Mouse (Mus musculus) spleen, adult 2 months (tissue): ENCODE data around the gene Snap25. TPM values are rescaled to one million over a fixed set of nuclear protein-coding genes. Genes with fewer than 3 reads are reported as not detected.

ENCODE experiments used
- DNase-seq, 2 experiments: peaks; one replicate each; pipeline versions ENCODE4 v3.0.0 to v3.0.0-alpha.2; 2012 to 2021; ENCODE audit warnings: low spot score in 2 of 2, low read depth in 1 of 2
- H3K27ac ChIP-seq: fragments of 200-500 bp; 2 replicates; pipeline ENCODE4 v1.5.1; 2012; ENCODE audit warnings: low read length, inconsistent platforms; ENCODE audit not compliant: insufficient read depth
- H3K27me3 ChIP-seq: fragments of 200-500 bp; 2 replicates; pipeline ENCODE4 v1.6.1; 2012; ENCODE audit warnings: mild to moderate bottlenecking, moderate library complexity, low read length, inconsistent platforms; ENCODE audit not compliant: control insufficient read depth, insufficient read depth
- H3K36me3 ChIP-seq: fragments of 200-500 bp; 2 replicates; pipeline ENCODE4 v1.6.1; 2012; ENCODE audit warnings: mild to moderate bottlenecking, low read length, inconsistent platforms; ENCODE audit not compliant: control insufficient read depth, insufficient read depth
- H3K4me1 ChIP-seq: fragments of 200-500 bp; 2 replicates; pipeline ENCODE4 v1.6.1; 2011; ENCODE audit warnings: inconsistent platforms; ENCODE audit not compliant: control insufficient read depth, insufficient read depth, insufficient read length
- H3K4me3 ChIP-seq: fragments of 200-500 bp; 2 replicates; pipeline ENCODE4 v1.5.1; 2011; ENCODE audit warnings: mild to moderate bottlenecking, inconsistent platforms; ENCODE audit not compliant: insufficient read depth, insufficient read length; ENCODE audit errors: extremely low read depth
- CTCF ChIP-seq: fragments of 200-500 bp; IDR thresholded peaks from 2 replicates; pipeline ENCODE4 v1.5.1; 2011; ENCODE audit warnings: mild to moderate bottlenecking, inconsistent platforms; ENCODE audit not compliant: insufficient read depth, insufficient read length, insufficient replicate concordance; ENCODE audit errors: extremely low read depth
- POLR2A ChIP-seq: fragments of 200-500 bp; IDR thresholded peaks from 2 replicates; pipeline ENCODE4 v1.6.1; 2011; ENCODE audit warnings: low read depth, low read length, inconsistent platforms
- WGBS: fragments of 180-500 bp; shearing (Covaris S2); methylation state at CpG from one replicate; pipeline ENCODE4 v1.1.7; 2018; 5-methylcytosine and 5-hydroxymethylcytosine counted together
- polyA plus RNA-seq: library from polyadenylated mRNA; depleted of rRNA; stranded (reverse); fragments of >200 nt; gene quantifications from 2 replicates; pipeline ENCODE4 v1.2.3, GENCODE M21; 2012

Gene Snap25
- polyA plus RNA-seq, 1 experiment, result not detected

DNA sequence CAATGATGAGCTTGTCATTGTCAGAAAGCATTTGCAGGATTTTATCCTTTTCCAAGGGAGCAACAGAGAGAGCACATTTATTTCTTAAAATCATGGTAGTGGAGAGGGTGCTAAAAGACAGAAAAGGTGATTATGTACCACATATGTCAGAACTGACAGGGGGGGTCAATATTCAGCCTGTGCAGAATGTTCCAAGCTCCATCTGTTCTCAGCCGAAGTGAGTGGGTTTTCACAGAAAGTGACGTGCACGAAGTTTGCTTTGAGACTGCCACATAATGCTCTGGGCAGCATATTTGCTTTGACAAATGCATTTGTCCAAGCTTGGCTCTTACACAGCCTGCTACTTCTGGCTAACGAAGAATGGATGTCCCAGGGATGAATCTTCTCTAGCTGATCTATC lies 71.1 kb downstream of the Snap25 start:
- 83% methylated on average over 4 of the region's 4 CpGs for WGBS

DNA sequence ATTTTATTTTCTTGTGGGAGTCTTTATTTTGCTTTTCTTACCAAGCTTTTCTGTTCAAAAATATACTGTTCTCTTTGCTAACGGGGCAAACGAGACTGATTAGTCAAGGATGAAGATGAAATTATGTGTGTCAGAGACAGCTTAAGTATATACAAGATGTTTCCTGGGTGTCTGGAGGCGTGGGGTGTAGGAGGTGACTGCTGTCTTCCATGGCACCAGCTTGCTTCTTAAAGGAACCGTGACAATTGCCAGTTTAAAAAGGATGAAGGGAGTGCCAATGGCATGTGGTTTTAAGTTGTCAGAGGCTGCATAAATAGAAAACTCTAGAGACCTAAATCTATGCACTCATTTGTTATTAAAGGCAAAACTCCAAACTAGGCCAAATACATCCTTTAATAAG lies 75.1 kb downstream of the Snap25 start:
- Histone ChIP-seq H3K27me3 (no peaks in the 10 kb centered on the region), H3K27ac (no peak overlapping the region), H3K4me3 (no peak overlapping the region), H3K4me1 (no peaks in the 10 kb centered on the region), H3K36me3 (no peaks in the 10 kb centered on the region)
- WGBS, result 68% methylated on average over 4 of the region's 4 CpGs
- TF ChIP-seq CTCF (no peak), POLR2A (no peak)
- no peak for DNase-seq

More for the DNA sequence above, 71.1 kb downstream of the Snap25 start:
- H3K4me3 ChIP-seq, result no peak overlapping the region
- no peaks in the 10 kb centered on the region for H3K36me3 ChIP-seq
- no peaks in the 10 kb centered on the region for H3K27me3 ChIP-seq
- no peak for DNase-seq
- H3K27ac ChIP-seq, result no peak overlapping the region
- TF ChIP-seq POLR2A (no peak), CTCF (no peak)
- H3K4me1 ChIP-seq, result no peaks in the 10 kb centered on the region

DNA sequence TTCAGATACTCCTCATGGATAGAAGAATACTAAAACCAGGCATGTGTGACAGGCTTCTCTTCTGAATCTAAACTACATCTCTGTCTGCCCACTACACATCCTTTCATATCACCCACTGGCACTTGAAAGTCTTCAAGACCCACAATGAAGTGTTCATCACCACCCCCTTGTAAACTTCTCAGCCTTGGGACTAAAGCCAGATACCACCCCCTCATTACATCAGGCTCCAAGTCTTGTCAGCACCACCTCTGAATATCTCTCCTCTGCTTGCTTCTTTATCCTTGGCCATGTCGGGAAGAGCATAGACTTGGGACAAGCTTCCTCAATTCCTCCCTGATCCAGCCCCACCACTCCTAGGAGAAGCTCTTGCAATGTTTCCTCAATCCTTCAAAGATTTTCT lies 83.3 kb downstream of the Snap25 start:
- H3K36me3 ChIP-seq, result no peaks in the 10 kb centered on the region
- no peak overlapping the region for H3K4me3 ChIP-seq
- DNase-seq, result no peak
- no peak overlapping the region for H3K27ac ChIP-seq
- H3K4me1 ChIP-seq, result no peaks in the 10 kb centered on the region
- WGBS, result 83% methylated on average over 1 of the region's 1 CpGs
- no peak for TF ChIP-seq CTCF
- H3K27me3 ChIP-seq, result no peaks in the 10 kb centered on the region

DNA sequence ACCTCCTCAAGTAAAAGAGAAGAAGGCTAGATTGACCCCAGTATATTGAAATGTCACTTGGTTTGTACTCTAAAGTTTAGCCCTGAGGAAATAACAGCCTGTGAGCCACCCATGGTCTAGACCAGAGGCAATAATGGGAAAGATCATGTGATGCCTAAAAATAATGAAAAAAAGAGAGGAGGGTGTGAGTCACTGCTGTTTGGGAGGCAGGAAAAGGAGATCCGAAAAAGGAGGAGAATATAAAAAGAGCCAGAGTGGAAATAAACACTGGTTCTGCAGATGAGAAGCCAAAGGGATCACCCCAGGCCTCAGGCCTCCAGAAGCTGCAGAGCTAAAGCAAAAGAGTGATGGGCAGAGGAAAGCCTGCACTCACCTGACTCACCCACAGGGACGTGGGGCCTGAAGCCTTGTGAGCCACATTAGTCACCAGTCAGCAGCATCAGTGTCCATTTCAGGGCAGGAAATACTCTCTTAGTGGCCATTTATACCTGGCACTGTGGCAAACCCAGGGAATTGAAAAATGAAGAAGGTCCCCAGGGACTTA lies 85.7 kb downstream of the Snap25 start:
- no peak for DNase-seq
- no peaks in the 10 kb centered on the region for H3K36me3 ChIP-seq
- H3K27me3 ChIP-seq, result no peaks in the 10 kb centered on the region
- 60% methylated on average over 2 of the region's 2 CpGs for WGBS
- no peaks in the 10 kb centered on the region for H3K4me1 ChIP-seq
- no peak for TF ChIP-seq POLR2A
- TF ChIP-seq CTCF, result no peak
- H3K4me3 ChIP-seq, result no peak overlapping the region
- H3K27ac ChIP-seq, result no peak overlapping the region

- no peaks in the 10 kb centered on the region for H3K27me3 ChIP-seq
Observed at GRCm38 (mm10) chr2:136801102-136801501, 87.8 kb downstream of the Snap25 start.

DNA sequence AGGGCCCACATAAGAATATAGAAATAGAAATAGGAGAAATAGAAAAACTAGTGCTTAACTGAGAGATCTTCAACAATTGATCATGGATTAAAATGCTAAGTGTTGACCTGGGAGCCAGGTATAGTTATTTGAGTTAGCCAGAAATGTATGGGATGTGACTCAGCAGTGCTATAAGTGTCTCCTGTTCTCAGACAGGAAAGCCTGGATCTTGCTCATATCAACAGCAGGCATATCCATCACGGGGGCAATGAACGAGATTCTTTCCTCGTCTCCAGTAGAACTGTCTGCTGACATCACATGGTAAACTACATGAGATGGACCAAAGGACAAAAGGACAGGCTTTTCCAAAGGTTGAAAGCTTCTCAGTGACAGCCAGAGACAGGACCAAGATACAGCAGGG lies 88.8 kb downstream of the Snap25 start:
- WGBS, result 76% methylated on average over 3 of the region's 3 CpGs
- no peak for TF ChIP-seq CTCF
- no peak for TF ChIP-seq POLR2A

More at GRCm38 (mm10) chr2:136801102-136801501, 87.8 kb downstream of the Snap25 start:
- no peak overlapping the region for H3K4me3 ChIP-seq
- no peaks in the 10 kb centered on the region for H3K36me3 ChIP-seq
- H3K27ac ChIP-seq, result no peak overlapping the region
- no peaks in the 10 kb centered on the region for H3K4me1 ChIP-seq
- DNase-seq, result no peak
- TF ChIP-seq CTCF (no peak), POLR2A (no peak)

DNA sequence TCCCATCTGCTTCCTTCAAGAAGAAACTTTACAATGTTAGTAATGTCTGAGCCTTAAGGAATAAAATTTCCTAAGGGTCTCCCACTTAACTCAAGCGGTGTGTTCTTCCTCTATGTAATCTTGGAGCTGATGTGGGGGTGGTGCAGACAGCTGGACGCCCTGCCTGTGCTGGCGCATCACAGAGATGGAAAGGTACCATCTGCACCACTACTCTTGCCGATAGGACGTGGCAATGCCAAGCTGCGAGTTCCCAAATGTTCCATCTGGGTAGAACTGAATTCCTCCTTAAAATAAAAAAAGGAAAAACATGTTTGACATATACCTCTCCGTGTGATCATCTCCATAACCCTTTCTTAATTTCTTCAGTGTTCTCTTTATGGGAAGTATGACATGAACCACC lies 89.9 kb downstream of the Snap25 start:
- Histone ChIP-seq H3K36me3 (no peaks in the 10 kb centered on the region), H3K4me3 (no peak overlapping the region), H3K27ac (no peak overlapping the region), H3K27me3 (no peaks in the 10 kb centered on the region), H3K4me1 (no peaks in the 10 kb centered on the region)
- WGBS, result 85% methylated on average over 7 of the region's 7 CpGs
- no peak for TF ChIP-seq CTCF
- TF ChIP-seq POLR2A, result no peak
- DNase-seq, result no peak

More for the DNA sequence above, 88.8 kb downstream of the Snap25 start:
- no peak overlapping the region for H3K4me3 ChIP-seq
- no peaks in the 10 kb centered on the region for H3K27me3 ChIP-seq
- H3K27ac ChIP-seq, result no peak overlapping the region
- no peak for DNase-seq
- H3K36me3 ChIP-seq, result no peaks in the 10 kb centered on the region
- no peaks in the 10 kb centered on the region for H3K4me1 ChIP-seq
